Mouse (Mus musculus) hindbrain, embryonic 16.5 days (tissue): ENCODE results near the gene Cdipt. TPM values are rescaled to one million over a fixed set of nuclear protein-coding genes. Genes with fewer than 3 reads are reported as not detected.

Source experiments
- ATAC-seq: fragments of 200-750 bp; cut with Nextera tagmentation; 2 replicates; pipeline ENCODE4 v1.8.0; 2017; ENCODE audit warnings: moderate TSS enrichment, moderate library complexity
- H3K27ac ChIP-seq: fragments of 300-500 bp; sonication (generic); 2 replicates; pipeline ENCODE4 v1.5.1; 2014; ENCODE audit warnings: low read depth, mild to moderate bottlenecking, control low read depth, low read length, moderate library complexity
- H3K27me3 ChIP-seq: fragments of 300-500 bp; sonication (generic); replicated peaks from 2 replicates; pipeline ENCODE4 v1.6.1; 2014; ENCODE audit warnings: low read length; ENCODE audit not compliant: control insufficient read depth, insufficient read depth
- H3K36me3 ChIP-seq: fragments of 300-500 bp; sonication (generic); 2 replicates; pipeline ENCODE4 v1.6.1; 2014; ENCODE audit warnings: mild to moderate bottlenecking, low read length, moderate library complexity, mixed read lengths; ENCODE audit not compliant: control insufficient read depth, insufficient read depth
- H3K4me1 ChIP-seq: fragments of 300-500 bp; sonication (generic); 2 replicates; pipeline ENCODE4 v1.6.1; 2014; ENCODE audit warnings: low read depth, low read length; ENCODE audit not compliant: control insufficient read depth, insufficient read depth
- H3K4me2 ChIP-seq: fragments of 300-500 bp; sonication (generic); 2 replicates; pipeline ENCODE4 v1.6.1; 2014; ENCODE audit warnings: mild to moderate bottlenecking, low read length, control low read depth, moderate library complexity
- H3K4me3 ChIP-seq: fragments of 300-500 bp; sonication (generic); 2 replicates; pipeline ENCODE4 v1.5.1; 2014; ENCODE audit warnings: mild to moderate bottlenecking, low read length, control low read depth, moderate library complexity
- H3K9ac ChIP-seq: fragments of 300-500 bp; sonication (generic); 2 replicates; pipeline ENCODE4 v1.6.1; 2014; ENCODE audit warnings: low read depth, mild to moderate bottlenecking, control low read depth, low read length, moderate library complexity
- H3K9me3 ChIP-seq: fragments of 300-500 bp; sonication (generic); 2 replicates; pipeline ENCODE4 v1.6.1; 2014; ENCODE audit warnings: mild to moderate bottlenecking, low read length, moderate library complexity; ENCODE audit not compliant: control insufficient read depth
- WGBS: fragments of 180-500 bp; shearing (Covaris S2); extraction: QIAGEN DNeasy Blood & Tissue Kit; methylation state at CpG from one replicate; pipeline ENCODE4 v1.1.7; 2014; 5-methylcytosine and 5-hydroxymethylcytosine counted together
- polyA plus RNA-seq: library from polyadenylated mRNA; unstranded; fragments of >200 nt; fragmentation: Nextera tagmentation; extraction: Ambion mirVana; gene quantifications from 2 replicates; pipeline ENCODE4 v1.2.1, GENCODE M21; 2015

Cdipt gene
- polyA plus RNA-seq, 1 experiment from 2014 or later, result 160 TPM

- H3K4me1 ChIP-seq, result peaks cover 67% of the 10 kb centered on the region
- H3K27ac ChIP-seq, result peak overlapping the region; percentile 21; the same call in 1 of the 2 replicates
- H3K9ac ChIP-seq, result peak overlapping the region; percentile 83
- peaks cover 14% of the 10 kb centered on the region for H3K36me3 ChIP-seq
- WGBS, result 44% methylated on average over 3 of the region's 3 CpGs
- peak overlapping the region; percentile 91 for H3K4me2 ChIP-seq
- H3K27me3 ChIP-seq, result no peaks in the 10 kb centered on the region
- H3K9me3 ChIP-seq, result no peaks in the 10 kb centered on the region
- peak overlapping the region; percentile 59 for H3K4me3 ChIP-seq
- ATAC-seq, result no peak
Observed at GRCm38 (mm10) chr7:127020031-127020430, 44.3 kb downstream of the Cdipt start.

GRCm38 (mm10) chr7:127020491-127020890, 44.8 kb downstream of the Cdipt start:
- H3K4me1 ChIP-seq, result peaks cover 67% of the 10 kb centered on the region
- WGBS, result 22% methylated on average over 5 of the region's 5 CpGs
- peak overlapping the region; percentile 59 for H3K4me3 ChIP-seq
- H3K9ac ChIP-seq, result peak overlapping the region; percentile 83
- H3K27me3 ChIP-seq, result no peaks in the 10 kb centered on the region
- H3K9me3 ChIP-seq, result no peaks in the 10 kb centered on the region
- H3K27ac ChIP-seq, result peak overlapping the region; percentile 89
- ATAC-seq, result no peak
- peaks cover 14% of the 10 kb centered on the region; the same call in 1 of the 2 replicates for H3K36me3 ChIP-seq
- H3K4me2 ChIP-seq, result peak overlapping the region; percentile 91

GRCm38 (mm10) chr7:127020901-127021562, 45.3 kb downstream of the Cdipt start, which contains the start of the genes Gm42742 and Prrt2:
TSS of gene Gm42742 (minus strand) at chr7:127021097.
TSS of gene Prrt2 (minus strand) at chr7:127021211.
- Histone ChIP-seq H3K27ac (peak within 1 kb of the TSS; percentile 89), H3K27me3 (no peaks in the 10 kb centered on the region), H3K4me2 (peak within 1 kb of the TSS; percentile 91), H3K9me3 (no peaks in the 10 kb centered on the region), H3K4me1 (peaks cover 62% of the 10 kb centered on the region), H3K4me3 (peak within 1 kb of the TSS; percentile 59), H3K36me3 (peaks cover 14% of the 10 kb centered on the region; the same call in 1 of the 2 replicates), H3K9ac (peak within 1 kb of the TSS; percentile 83)
- peak; percentile 25 for ATAC-seq
- WGBS, result 1% methylated on average over 36 of the region's 37 CpGs

GRCm38 (mm10) chr7:127021563-127022527, 46.1 kb downstream of the Cdipt start:
- peaks cover 14% of the 10 kb centered on the region; the same call in 1 of the 2 replicates for H3K36me3 ChIP-seq
- H3K4me2 ChIP-seq, result peak overlapping the region; percentile 91
- H3K27me3 ChIP-seq, result no peaks in the 10 kb centered on the region
- no peaks in the 10 kb centered on the region for H3K9me3 ChIP-seq
- WGBS, result 40% methylated on average over 5 of the region's 5 CpGs
- peak overlapping the region; percentile 83 for H3K9ac ChIP-seq
- peak overlapping the region; percentile 59 for H3K4me3 ChIP-seq
- H3K27ac ChIP-seq, result peak overlapping the region; percentile 89
- peaks cover 60% of the 10 kb centered on the region for H3K4me1 ChIP-seq
- no peak for ATAC-seq

- no peak for ATAC-seq
- H3K4me1 ChIP-seq, result peaks cover 60% of the 10 kb centered on the region
- H3K9ac ChIP-seq, result peak overlapping the region; percentile 60
- H3K4me2 ChIP-seq, result peak overlapping the region; percentile 95
- H3K27me3 ChIP-seq, result no peaks in the 10 kb centered on the region
- H3K4me3 ChIP-seq, result no peak overlapping the region
- H3K27ac ChIP-seq, result peak overlapping the region; percentile 27
- H3K9me3 ChIP-seq, result no peaks in the 10 kb centered on the region
- H3K36me3 ChIP-seq, result peaks cover 14% of the 10 kb centered on the region; the same call in 1 of the 2 replicates
- 76% methylated on average over 5 of the region's 7 CpGs for WGBS
Observed at GRCm38 (mm10) chr7:127022528-127023271, 47.0 kb downstream of the Cdipt start.

GRCm38 (mm10) chr7:127023272-127023691, 47.6 kb downstream of the Cdipt start:
- Histone ChIP-seq H3K4me2 (peak overlapping the region; percentile 95), H3K4me3 (peak overlapping the region; percentile 91), H3K4me1 (peaks cover 60% of the 10 kb centered on the region), H3K36me3 (peaks cover 14% of the 10 kb centered on the region; the same call in 1 of the 2 replicates), H3K27me3 (no peaks in the 10 kb centered on the region), H3K9me3 (no peaks in the 10 kb centered on the region), H3K9ac (peak overlapping the region; percentile 60), H3K27ac (peak overlapping the region; percentile 27)
- ATAC-seq, result no peak
- 68% methylated on average over 13 of the region's 13 CpGs for whole genome bisulfite sequencing

GRCm38 (mm10) chr7:127023896-127024690, 48.4 kb downstream of the Cdipt start:
- 16% methylated on average over 19 of the region's 19 CpGs for WGBS
- Histone ChIP-seq H3K4me2 (peak overlapping the region; percentile 95), H3K4me1 (peaks cover 53% of the 10 kb centered on the region), H3K27me3 (no peaks in the 10 kb centered on the region), H3K9me3 (no peaks in the 10 kb centered on the region), H3K4me3 (peak overlapping the region; percentile 91), H3K9ac (peak overlapping the region; percentile 97), H3K36me3 (peaks cover 14% of the 10 kb centered on the region; the same call in 1 of the 2 replicates), H3K27ac (peak overlapping the region; percentile 100)
- ATAC-seq, result no peak
